Mouse (Mus musculus): Measurements from ENCODE around the gene Rdh9. TPM values are rescaled to one million over a fixed set of nuclear protein-coding genes. Genes with fewer than 3 reads are reported as not detected.
"Not testable (repeated sequence)": the region's sequence is repeated elsewhere in the genome, so short reads cannot be mapped to it uniquely, and the experiment has no call there.

Gene Rdh9
- polyA plus RNA-seq, 1 experiment from 2014 or later: 0.11 TPM

- peaks cover 9% of the 10 kb centered on the region for H3K4me1 ChIP-seq (replicated peaks)
- no peaks in the 10 kb centered on the region for H3K27me3 ChIP-seq
- ATAC-seq (replicated peaks; ENCODE audit: insufficient number of reproducible peaks, insufficient read depth, low FRiP score, low read depth): no peak
- H3K27ac ChIP-seq: no peak within 1 kb of the TSS
- WGBS: 61% methylated on average over 9 of the region's 9 CpGs
- H3K36me3 ChIP-seq: no peaks in the 10 kb centered on the region
- H3K9me3 ChIP-seq (replicated peaks): no peaks in the 10 kb centered on the region
- no peak within 1 kb of the TSS for H3K4me3 ChIP-seq
- H3K9ac ChIP-seq: no peak within 1 kb of the TSS
- no peak within 1 kb of the TSS for H3K4me2 ChIP-seq
These were observed 16.7 kb upstream of the Rdh9 start, which contains the start of the genes Rdh1 and Rdh16f1 for GRCm38 (mm10) chr10:127759181-127760110. Rdh1 (plus strand) TSS chr10:127759721. Rdh16f1 (plus strand) TSS chr10:127759787.

GRCm38 (mm10) chr10:127762926-127763325 lies 13.3 kb upstream of the Rdh9 start:
- not testable (repeated sequence) for H3K9me3 ChIP-seq (replicated peaks); ATAC-seq (replicated peaks; ENCODE audit: insufficient number of reproducible peaks, insufficient read depth, low FRiP score, low read depth); H3K9ac ChIP-seq; H3K27me3 ChIP-seq; H3K4me1 ChIP-seq (replicated peaks); H3K4me3 ChIP-seq; H3K4me2 ChIP-seq; H3K36me3 ChIP-seq; H3K27ac ChIP-seq
- 76% methylated on average over 10 of the region's 10 CpGs for WGBS

- no peaks in the 10 kb centered on the region for H3K9me3 ChIP-seq (replicated peaks)
- H3K36me3 ChIP-seq: no peaks in the 10 kb centered on the region
- no peak overlapping the region for H3K9ac ChIP-seq
- H3K27me3 ChIP-seq: no peaks in the 10 kb centered on the region
- no peak overlapping the region for H3K4me2 ChIP-seq
- no peak for ATAC-seq (replicated peaks; ENCODE audit: insufficient number of reproducible peaks, insufficient read depth, low FRiP score, low read depth)
- no peaks in the 10 kb centered on the region for H3K4me1 ChIP-seq (replicated peaks)
- no peak overlapping the region for H3K27ac ChIP-seq
- no peak overlapping the region for H3K4me3 ChIP-seq
- 62% methylated on average over 12 of the region's 12 CpGs for WGBS
These were observed 12.1 kb upstream of the Rdh9 start for GRCm38 (mm10) chr10:127763914-127764680.

GRCm38 (mm10) chr10:127766564-127766963 lies 9.6 kb upstream of the Rdh9 start:
- Histone ChIP-seq H3K4me3 (no peak overlapping the region), H3K27me3 (no peaks in the 10 kb centered on the region), H3K36me3 (no peaks in the 10 kb centered on the region), H3K4me1 (replicated peaks) (no peaks in the 10 kb centered on the region), H3K27ac (no peak overlapping the region), H3K4me2 (no peak overlapping the region), H3K9me3 (replicated peaks) (no peaks in the 10 kb centered on the region), H3K9ac (no peak overlapping the region)
- ATAC-seq (replicated peaks; ENCODE audit: insufficient number of reproducible peaks, insufficient read depth, low FRiP score, low read depth): no peak
- WGBS: 63% methylated on average over 1 of the region's 1 CpGs

GRCm38 (mm10) chr10:127782321-127782720 lies 6.1 kb downstream of the Rdh9 start:
- H3K9ac ChIP-seq; ATAC-seq (replicated peaks; ENCODE audit: insufficient number of reproducible peaks, insufficient read depth, low FRiP score, low read depth); H3K27me3 ChIP-seq; H3K36me3 ChIP-seq; H3K4me3 ChIP-seq; H3K4me1 ChIP-seq (replicated peaks); H3K27ac ChIP-seq; H3K4me2 ChIP-seq; H3K9me3 ChIP-seq (replicated peaks): not testable (repeated sequence)
- 94% methylated on average over 17 of the region's 17 CpGs for WGBS

- 69% methylated on average over 1 of the region's 1 CpGs for WGBS
- H3K36me3 ChIP-seq; ATAC-seq (replicated peaks; ENCODE audit: insufficient number of reproducible peaks, insufficient read depth, low FRiP score, low read depth): not testable (repeated sequence)
These were observed 9.2 kb downstream of the Rdh9 start for GRCm38 (mm10) chr10:127785411-127785810.

GRCm38 (mm10) chr10:127799295-127799694 lies 23.1 kb downstream of the Rdh9 start:
- no peaks in the 10 kb centered on the region for H3K9me3 ChIP-seq (replicated peaks)
- no peak overlapping the region for H3K4me3 ChIP-seq
- no peak overlapping the region for H3K27ac ChIP-seq
- no peak for ATAC-seq (replicated peaks; ENCODE audit: insufficient number of reproducible peaks, insufficient read depth, low FRiP score, low read depth)
- no peaks in the 10 kb centered on the region for H3K27me3 ChIP-seq
- no peaks in the 10 kb centered on the region for H3K4me1 ChIP-seq (replicated peaks)
- WGBS: 74% methylated on average over 1 of the region's 1 CpGs
- H3K36me3 ChIP-seq: no peaks in the 10 kb centered on the region
- H3K4me2 ChIP-seq: no peak overlapping the region
- no peak overlapping the region for H3K9ac ChIP-seq

More at GRCm38 (mm10) chr10:127785411-127785810, 9.2 kb downstream of the Rdh9 start:
- H3K4me3 ChIP-seq; H3K9me3 ChIP-seq (replicated peaks); H3K9ac ChIP-seq; H3K27me3 ChIP-seq; H3K4me2 ChIP-seq; H3K27ac ChIP-seq; H3K4me1 ChIP-seq (replicated peaks): not testable (repeated sequence)

GRCm38 (mm10) chr10:127800891-127801290 lies 24.7 kb downstream of the Rdh9 start, which contains the start of gene Rdh16:
Rdh16 (plus strand) TSS chr10:127801152.
- no peak within 1 kb of the TSS for H3K4me2 ChIP-seq
- no peaks in the 10 kb centered on the region for H3K4me1 ChIP-seq (replicated peaks)
- WGBS: 75% methylated on average over 6 of the region's 6 CpGs
- H3K36me3 ChIP-seq: no peaks in the 10 kb centered on the region
- ATAC-seq (replicated peaks; ENCODE audit: insufficient number of reproducible peaks, insufficient read depth, low FRiP score, low read depth): no peak
- H3K4me3 ChIP-seq: no peak within 1 kb of the TSS
- H3K27ac ChIP-seq: no peak within 1 kb of the TSS
- H3K9me3 ChIP-seq (replicated peaks): no peaks in the 10 kb centered on the region
- H3K27me3 ChIP-seq: no peaks in the 10 kb centered on the region
- no peak within 1 kb of the TSS for H3K9ac ChIP-seq

GRCm38 (mm10) chr10:127801612-127802011 lies 25.4 kb downstream of the Rdh9 start:
- H3K27ac ChIP-seq: no peak overlapping the region
- no peak for ATAC-seq (replicated peaks; ENCODE audit: insufficient number of reproducible peaks, insufficient read depth, low FRiP score, low read depth)
- H3K27me3 ChIP-seq: no peaks in the 10 kb centered on the region
- 81% methylated on average over 2 of the region's 2 CpGs for WGBS
- no peaks in the 10 kb centered on the region for H3K4me1 ChIP-seq (replicated peaks)
- H3K9me3 ChIP-seq (replicated peaks): no peaks in the 10 kb centered on the region
- no peak overlapping the region for H3K4me2 ChIP-seq
- no peaks in the 10 kb centered on the region for H3K36me3 ChIP-seq
- no peak overlapping the region for H3K4me3 ChIP-seq
- no peak overlapping the region for H3K9ac ChIP-seq

GRCm38 (mm10) chr10:127802236-127802635 lies 26.1 kb downstream of the Rdh9 start:
- no peak for ATAC-seq (replicated peaks; ENCODE audit: insufficient number of reproducible peaks, insufficient read depth, low FRiP score, low read depth)
- H3K9ac ChIP-seq: no peak overlapping the region
- no peaks in the 10 kb centered on the region for H3K9me3 ChIP-seq (replicated peaks)
- no peak overlapping the region for H3K27ac ChIP-seq
- no peak overlapping the region for H3K4me3 ChIP-seq
- no peaks in the 10 kb centered on the region for H3K27me3 ChIP-seq
- H3K4me2 ChIP-seq: no peak overlapping the region
- no peaks in the 10 kb centered on the region for H3K36me3 ChIP-seq
- no peaks in the 10 kb centered on the region for H3K4me1 ChIP-seq (replicated peaks)
- WGBS: 70% methylated on average over 5 of the region's 5 CpGs

GRCm38 (mm10) chr10:127804416-127804815 lies 28.2 kb downstream of the Rdh9 start:
- Histone ChIP-seq H3K4me3 (no peak overlapping the region), H3K9ac (no peak overlapping the region), H3K27ac (no peak overlapping the region), H3K27me3 (no peaks in the 10 kb centered on the region), H3K36me3 (no peaks in the 10 kb centered on the region), H3K4me2 (no peak overlapping the region), H3K9me3 (replicated peaks) (no peaks in the 10 kb centered on the region), H3K4me1 (replicated peaks) (no peaks in the 10 kb centered on the region)
- ATAC-seq (replicated peaks; ENCODE audit: insufficient number of reproducible peaks, insufficient read depth, low FRiP score, low read depth): no peak
- WGBS: 66% methylated on average over 7 of the region's 7 CpGs

Measured in heart, embryonic 15.5 days (tissue).